ENCODE assay signal across 8 mouse cellular contexts in genomic region chr5:5379501-5379869, GRCm38 (mm10). TPM values are rescaled to one million over a fixed set of nuclear protein-coding genes. Genes with fewer than 3 reads are reported as not detected.
A peak's percentile ranks its signal among the peaks of the same experiment; 100 is the strongest.
DNase-seq lines count a peak whose midpoint lies in the region; ATAC-seq and TF ChIP-seq lines count a peak whose summit lies in the region.

No protein-coding gene starts in this region.

- no peak for ATAC-seq in lung, embryonic 15.5 days (ENCODE audit: borderline replicate concordance, extremely low read depth, low FRiP score, low TSS enrichment)
- no peak for ATAC-seq in intestine, postnatal 0 days
- no peak for ATAC-seq in neural tube, embryonic 13.5 days (ENCODE audit: low read depth)

- H3K9ac ChIP-seq in lung, embryonic 15.5 days, result peak overlapping the region; percentile 90
- H3K9ac ChIP-seq in intestine, postnatal 0 days (ENCODE audit: low read depth, low read length), result peak overlapping the region; percentile 81
- peak overlapping the region; percentile 95 for H3K9ac ChIP-seq in neural tube, embryonic 13.5 days

- H3K9me3 ChIP-seq in lung, embryonic 15.5 days, result no peaks in the 10 kb centered on the region
- H3K9me3 ChIP-seq in forebrain, embryonic 10.5 days, result no peaks in the 10 kb centered on the region
- H3K9me3 ChIP-seq in intestine, postnatal 0 days (ENCODE audit: control insufficient read depth), result no peaks in the 10 kb centered on the region
- no peaks in the 10 kb centered on the region for H3K9me3 ChIP-seq in neural tube, embryonic 13.5 days

- H3K27me3 ChIP-seq in lung, embryonic 15.5 days, result no peaks in the 10 kb centered on the region
- peaks cover 5% of the 10 kb centered on the region; the same call in 1 of the 2 replicates for H3K27me3 ChIP-seq in forebrain, embryonic 10.5 days (ENCODE audit: poor library complexity, severe bottlenecking)
- H3K27me3 ChIP-seq in intestine, postnatal 0 days (replicated peaks; ENCODE audit: control insufficient read depth, insufficient read depth, low read length), result no peaks in the 10 kb centered on the region
- H3K27me3 ChIP-seq in neural tube, embryonic 13.5 days, result no peaks in the 10 kb centered on the region

- peak overlapping the region; percentile 97 for H3K27ac ChIP-seq in lung, embryonic 15.5 days
- H3K27ac ChIP-seq in forebrain, embryonic 10.5 days, result peak overlapping the region; percentile 95
- H3K27ac ChIP-seq in intestine, postnatal 0 days (ENCODE audit: low read depth, low read length), result 0 out of 2 replicates have a peak overlapping the region, but pooled peaks have one; percentile 57
- H3K27ac ChIP-seq in neural tube, embryonic 13.5 days (replicated peaks), result peak overlapping the region; percentile 93

- DNase-seq in lung, postnatal 25 days (ENCODE audit: low spot score), result no peak
- DNase-seq in forebrain, embryonic 10.5 days (ENCODE audit: extremely low spot score, low spot score), result no peak
- DNase-seq in adrenal gland, postnatal 10 days, result no peak
- DNase-seq in cerebellum, postnatal 25 days, result no peak
- DNase-seq in adrenal gland, adult 18-20 months (ENCODE audit: low spot score in 2 of 2), result no peak

- 0% methylated on average over 14 of the region's 14 CpGs for WGBS in lung, embryonic 15.5 days
- 1% methylated on average over 14 of the region's 14 CpGs for WGBS in forebrain, embryonic 10.5 days
- 2% methylated on average over 14 of the region's 14 CpGs for WGBS in intestine, postnatal 0 days
- under 1% methylated on average over 14 of the region's 14 CpGs for WGBS in neural tube, embryonic 13.5 days

- no peaks in the 10 kb centered on the region for H3K36me3 ChIP-seq in lung, embryonic 15.5 days
- no peaks in the 10 kb centered on the region for H3K36me3 ChIP-seq in forebrain, embryonic 10.5 days (replicated peaks)
- H3K36me3 ChIP-seq in intestine, postnatal 0 days (ENCODE audit: control insufficient read depth, insufficient read depth), result no peaks in the 10 kb centered on the region
- H3K36me3 ChIP-seq in neural tube, embryonic 13.5 days, result no peaks in the 10 kb centered on the region

- H3K4me3 ChIP-seq in lung, embryonic 15.5 days, result peak overlapping the region; percentile 75
- peak overlapping the region; percentile 74 for H3K4me3 ChIP-seq in forebrain, embryonic 10.5 days
- peak overlapping the region; percentile 74 for H3K4me3 ChIP-seq in intestine, postnatal 0 days (ENCODE audit: low read depth, low read length)
- H3K4me3 ChIP-seq in neural tube, embryonic 13.5 days, result peak overlapping the region; percentile 81

- TF ChIP-seq CTCF in intestine, postnatal 0 days (IDR thresholded peaks at IDR 0.05; ENCODE audit: low read depth), result no peak

- peak overlapping the region; percentile 79 for H3K4me2 ChIP-seq in lung, embryonic 15.5 days
- peak overlapping the region; percentile 99 for H3K4me2 ChIP-seq in intestine, postnatal 0 days (replicated peaks; ENCODE audit: low read depth)
- peak overlapping the region; percentile 80 for H3K4me2 ChIP-seq in neural tube, embryonic 13.5 days

- H3K4me1 ChIP-seq in lung, embryonic 15.5 days, result peaks cover 28% of the 10 kb centered on the region
- H3K4me1 ChIP-seq in forebrain, embryonic 10.5 days, result peaks cover 15% of the 10 kb centered on the region
- no peaks in the 10 kb centered on the region for H3K4me1 ChIP-seq in intestine, postnatal 0 days (replicated peaks; ENCODE audit: control insufficient read depth, insufficient read depth, low read length)
- H3K4me1 ChIP-seq in neural tube, embryonic 13.5 days (replicated peaks), result peaks cover 34% of the 10 kb centered on the region

RNA-seq across cellular contexts. Expression of gene Cdk14, which starts 40.6 kb away (rescaled TPM):
- 30.4 and 33.1 TPM in 2 replicates for polyA plus RNA-seq in lung, embryonic 15.5 days (2015; fragmentation: Nextera tagmentation; extraction: Ambion mirVana)
- polyA plus RNA-seq in forebrain, embryonic 10.5 days (2016; fragmentation: Nextera tagmentation; extraction: Ambion mirVana), result 9.5 and 9.6 TPM in 2 replicates
- 3.8 and 4.4 TPM in 2 replicates for polyA plus RNA-seq in intestine, postnatal 0 days (2015; fragmentation: Nextera tagmentation; extraction: Ambion mirVana)
- 27.0 and 27.4 TPM in 2 replicates for polyA plus RNA-seq in neural tube, embryonic 13.5 days (2015; fragmentation: Nextera tagmentation; extraction: Ambion mirVana)
- total RNA-seq in adrenal gland, postnatal 10 days (2021), result 10 to 100 TPM; 17.8 to 21.9 TPM
- total RNA-seq in adrenal gland, adult 18-20 months (2021), result 10 to 100 TPM in 1 of 2 experiments, 1 to 10 TPM in 1; 8.7 to 15.9 TPM
